Mouse (Mus musculus) megakaryocyte, embryonic 14.5 days (primary cell): ENCODE results near the gene Lrg1. TPM values are rescaled to one million over a fixed set of nuclear protein-coding genes. Genes with fewer than 3 reads are reported as not detected.
A peak's percentile ranks its signal among the peaks of the same experiment; 100 is the strongest.

Experiments used
- H3K27me3 ChIP-seq: replicated peaks from 2 replicates; pipeline ENCODE3; 2012; ENCODE audit warnings: inconsistent platforms
- H3K36me3 ChIP-seq: replicated peaks from 2 replicates; pipeline ENCODE3; 2012; ENCODE audit warnings: low read length, inconsistent platforms, mixed read lengths
- H3K4me1 ChIP-seq: 2 replicates; pipeline ENCODE4 v1.6.1; 2012; ENCODE audit warnings: inconsistent platforms
- H3K4me3 ChIP-seq: replicated peaks from 2 replicates; pipeline ENCODE3; 2012; ENCODE audit warnings: moderate library complexity, mild to moderate bottlenecking, inconsistent platforms
- H3K9me3 ChIP-seq: 2 replicates; pipeline ENCODE4 v1.6.1; 2012; ENCODE audit warnings: inconsistent platforms
- FLI1 ChIP-seq: IDR thresholded peaks from 2 replicates; pipeline ENCODE4 v1.6.1; 2012; ENCODE audit warnings: low read length, inconsistent platforms, mixed read lengths
- GATA1 ChIP-seq: IDR thresholded peaks from 3 replicates; pipeline ENCODE4 v1.6.1; 2012; ENCODE audit warnings: mixed read lengths, low read length, inconsistent platforms, borderline replicate concordance
- polyA plus RNA-seq: library from polyadenylated mRNA; stranded (reverse); fragments of >175 nt; gene quantifications from 2 replicates; pipeline ENCODE4 v1.2.3, GENCODE M21; 2012; ENCODE audit warnings: low replicate concordance; ENCODE audit not compliant: insufficient read depth

The Lrg1 gene
- 2.7 TPM in 1 of 2 replicates, not detected in the other for polyA plus RNA-seq

DNA sequence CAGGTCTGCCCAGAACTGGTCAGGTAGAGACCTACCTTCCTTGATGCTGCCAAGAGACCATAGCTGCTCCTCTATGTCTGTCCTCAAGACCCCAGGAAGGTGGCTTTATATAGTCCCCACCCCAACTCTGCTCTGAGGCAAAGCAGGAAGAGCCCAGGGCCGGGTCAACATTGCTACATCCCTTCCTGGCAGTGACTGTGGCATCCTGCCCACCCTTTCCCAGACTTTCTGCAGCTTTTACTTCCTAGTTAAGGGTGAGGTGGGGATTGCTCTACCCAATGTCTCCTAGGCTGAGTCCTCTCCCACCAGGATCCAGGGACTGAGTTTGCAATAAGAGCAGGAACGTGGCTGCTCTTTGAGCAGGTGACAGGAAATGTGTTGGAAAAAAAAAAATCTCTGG lies at the start of gene Lrg1:
Gene Lrg1, minus strand, starts transcription at position 176 of the 400 bp plus-strand sequence.
- Histone ChIP-seq H3K4me3 (peak within 1 kb of the TSS; percentile 83), H3K9me3 (peaks cover 21% of the 10 kb centered on the region), H3K4me1 (peaks cover 48% of the 10 kb centered on the region), H3K36me3 (peaks cover 43% of the 10 kb centered on the region), H3K27me3 (peaks cover 53% of the 10 kb centered on the region)
- TF ChIP-seq FLI1 (no peak), GATA1 (no peak)

DNA sequence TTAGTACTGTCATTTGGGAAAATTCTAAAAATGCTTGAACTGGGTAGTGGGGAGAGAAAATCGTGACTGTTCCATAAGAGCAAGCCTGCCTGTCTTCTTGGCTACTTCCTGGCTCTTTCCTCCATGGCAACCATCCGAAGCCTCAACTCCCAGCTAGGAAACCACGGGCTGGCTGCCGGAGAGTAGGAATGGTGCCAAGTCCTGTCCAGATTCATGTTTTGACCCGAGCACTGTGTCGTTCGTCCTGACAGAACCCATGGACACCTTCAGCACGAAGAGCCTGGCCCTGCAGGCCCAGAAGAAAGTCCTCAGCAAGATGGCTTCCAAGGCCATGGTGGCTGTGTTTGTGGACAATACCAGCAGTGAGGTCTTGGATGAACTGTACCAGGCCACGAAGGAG lies 49.7 kb upstream of the Lrg1 start:
- peaks cover 31% of the 10 kb centered on the region for H3K4me1 ChIP-seq
- H3K4me3 ChIP-seq: no peak overlapping the region
- TF ChIP-seq GATA1 (no peak), FLI1 (no peak)
- no peaks in the 10 kb centered on the region for H3K9me3 ChIP-seq
- H3K36me3 ChIP-seq: peaks cover 43% of the 10 kb centered on the region
- H3K27me3 ChIP-seq: peaks cover 5% of the 10 kb centered on the region

DNA sequence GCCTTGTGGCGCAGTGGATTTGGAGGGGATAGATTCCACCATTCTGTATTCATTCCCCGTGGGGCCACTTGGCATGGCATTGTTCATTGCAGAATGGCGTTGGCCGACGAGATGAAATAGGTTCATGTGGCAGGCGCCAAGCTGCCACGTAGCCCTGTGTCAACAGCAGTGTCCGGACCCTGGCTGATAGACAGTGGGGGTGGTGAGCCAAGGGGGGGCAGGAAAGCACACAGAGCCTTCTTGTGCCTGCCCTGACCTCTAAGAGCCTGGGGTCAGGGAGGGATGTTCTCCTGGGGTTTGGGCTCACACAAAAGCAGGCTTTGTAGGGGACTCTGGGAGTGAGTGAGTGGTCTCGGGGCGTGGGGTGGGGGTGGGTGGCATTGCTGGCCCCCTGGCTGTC lies 48.8 kb upstream of the Lrg1 start:
- TF ChIP-seq FLI1 (no peak), GATA1 (no peak)
- H3K27me3 ChIP-seq: peaks cover 5% of the 10 kb centered on the region
- H3K36me3 ChIP-seq: peaks cover 38% of the 10 kb centered on the region
- H3K4me3 ChIP-seq: no peak overlapping the region
- no peaks in the 10 kb centered on the region for H3K9me3 ChIP-seq
- peaks cover 26% of the 10 kb centered on the region for H3K4me1 ChIP-seq

DNA sequence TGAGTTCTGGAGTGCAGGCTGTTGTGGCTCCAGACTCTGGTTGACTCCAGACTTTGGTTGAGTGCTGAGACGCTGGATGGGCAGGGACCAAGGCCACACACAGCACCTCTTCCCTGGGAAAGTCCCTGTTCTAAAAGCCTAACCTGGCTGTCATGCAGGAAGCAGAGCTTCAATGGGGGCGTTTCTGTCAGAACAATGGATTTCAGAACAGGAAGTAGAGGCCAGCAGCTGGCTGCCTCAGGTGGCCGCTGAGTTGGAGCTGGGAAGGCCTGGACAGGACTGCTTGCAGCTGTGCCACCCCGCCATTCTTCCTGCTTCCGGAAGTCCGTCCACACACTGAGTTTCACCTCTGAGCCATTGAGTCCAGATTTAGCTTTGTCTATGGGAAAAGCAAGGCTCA lies 48.0 kb upstream of the Lrg1 start:
- Histone ChIP-seq H3K27me3 (peaks cover 5% of the 10 kb centered on the region), H3K4me3 (no peak overlapping the region), H3K36me3 (peaks cover 31% of the 10 kb centered on the region), H3K4me1 (peaks cover 29% of the 10 kb centered on the region), H3K9me3 (no peaks in the 10 kb centered on the region)
- TF ChIP-seq FLI1: no peak
- no peak for TF ChIP-seq GATA1

DNA sequence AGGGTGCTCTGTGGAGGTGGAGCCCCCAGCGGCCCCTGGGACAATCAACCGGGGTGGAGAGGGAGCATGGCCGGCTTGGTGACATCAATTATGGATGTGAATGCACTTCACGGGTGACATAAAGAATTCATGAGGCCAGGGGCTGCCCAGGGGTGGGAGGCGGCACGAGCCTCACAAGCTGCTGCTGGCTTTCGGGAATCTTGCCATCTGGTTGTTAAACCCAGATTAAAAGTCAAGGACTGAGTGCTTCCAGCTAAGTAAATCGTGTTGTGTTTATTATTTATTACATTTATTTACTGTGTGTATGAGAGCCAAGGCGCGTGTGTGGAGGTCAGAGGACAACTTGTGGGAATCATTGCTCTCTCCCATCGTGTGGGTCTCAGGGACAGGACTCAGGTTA lies 43.9 kb upstream of the Lrg1 start:
- Histone ChIP-seq H3K27me3 (peaks cover 5% of the 10 kb centered on the region), H3K36me3 (no peaks in the 10 kb centered on the region), H3K4me3 (no peak overlapping the region), H3K9me3 (no peaks in the 10 kb centered on the region), H3K4me1 (peaks cover 64% of the 10 kb centered on the region)
- TF ChIP-seq GATA1 (no peak), FLI1 (no peak)

DNA sequence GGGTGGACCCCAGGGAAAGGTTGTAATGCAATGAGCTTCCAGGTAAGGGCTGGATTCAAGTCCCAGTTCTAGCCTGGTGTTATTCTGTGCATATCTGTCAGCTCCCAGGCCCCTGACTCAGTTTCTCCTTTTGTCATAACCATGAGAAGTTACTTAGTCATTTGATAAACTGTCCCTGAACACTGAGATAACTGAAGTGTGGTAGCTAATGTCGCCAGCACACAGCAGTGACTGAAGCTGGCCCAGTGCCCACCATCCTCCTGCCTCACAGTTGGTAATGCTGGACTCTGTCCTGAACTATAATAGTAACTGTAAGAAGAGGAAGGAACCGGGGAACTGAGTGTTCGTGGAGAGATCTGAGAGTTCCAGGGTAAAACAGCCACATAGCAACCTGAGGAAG lies 42.7 kb upstream of the Lrg1 start:
- TF ChIP-seq GATA1 (no peak), FLI1 (no peak)
- no peak overlapping the region for H3K4me3 ChIP-seq
- H3K27me3 ChIP-seq: peaks cover 3% of the 10 kb centered on the region
- H3K4me1 ChIP-seq: peaks cover 58% of the 10 kb centered on the region
- H3K36me3 ChIP-seq: no peaks in the 10 kb centered on the region
- H3K9me3 ChIP-seq: no peaks in the 10 kb centered on the region

DNA sequence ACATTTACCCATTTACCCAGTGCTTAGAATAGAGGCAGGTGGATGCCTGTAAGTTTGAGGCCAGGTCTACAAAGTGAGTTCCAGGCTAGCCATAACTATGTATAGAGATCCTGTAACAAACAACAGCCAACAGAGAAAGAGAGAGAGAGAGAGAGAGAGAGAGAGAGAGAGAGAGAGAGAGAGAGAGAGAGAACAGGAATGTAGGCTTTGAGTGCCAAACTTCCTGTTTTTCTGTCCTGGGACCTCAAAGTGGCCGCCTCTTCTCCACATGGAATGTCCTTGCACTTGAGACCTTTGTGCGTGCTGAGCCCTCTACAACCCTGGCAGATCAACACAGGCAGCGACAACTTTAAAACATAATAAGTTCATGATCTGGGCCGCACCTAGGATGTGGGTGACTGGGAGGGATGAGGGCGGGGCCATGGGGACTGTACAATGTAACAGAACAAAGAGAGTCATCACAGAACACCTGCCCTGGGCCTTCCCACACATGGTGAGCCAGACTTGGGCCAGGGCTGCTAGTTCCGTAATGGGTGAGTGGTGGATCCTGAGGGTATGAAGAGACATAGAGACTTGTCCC lies 41.8 kb upstream of the Lrg1 start:
- Histone ChIP-seq H3K4me1 (peaks cover 64% of the 10 kb centered on the region), H3K27me3 (peaks cover 10% of the 10 kb centered on the region), H3K36me3 (no peaks in the 10 kb centered on the region), H3K4me3 (no peak overlapping the region), H3K9me3 (no peaks in the 10 kb centered on the region)
- no peak for TF ChIP-seq FLI1
- TF ChIP-seq GATA1: no peak

DNA sequence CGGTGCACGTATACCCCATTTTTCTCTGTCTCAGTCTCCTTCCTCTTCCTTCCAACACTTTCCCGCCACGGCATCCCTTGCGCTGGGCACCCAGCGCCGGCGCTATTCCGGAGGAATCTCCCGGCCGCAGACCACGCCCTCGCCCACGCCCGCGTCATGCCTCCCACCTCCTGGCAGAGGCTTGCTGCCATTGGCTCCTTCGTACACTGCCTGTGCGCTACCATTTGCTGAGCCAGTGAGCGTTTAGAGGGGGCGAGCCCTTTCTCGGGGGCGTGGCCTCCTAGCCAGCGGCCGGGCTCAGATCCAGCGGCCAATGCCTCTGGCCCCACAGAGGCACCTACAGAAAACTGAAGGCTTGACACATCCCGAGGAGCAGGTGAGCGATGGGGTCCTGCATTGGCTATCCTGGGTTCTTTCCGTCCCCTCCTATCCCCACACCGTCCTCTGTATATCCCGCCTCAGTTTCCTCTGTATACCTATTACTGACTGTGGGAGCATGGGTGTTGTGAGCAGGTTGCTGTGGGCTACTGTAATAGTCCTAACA lies 40.5 kb upstream of the Lrg1 start, which contains the start of gene Tnfaip8l1:
Gene Tnfaip8l1, plus strand, starts transcription at position 247 of the 544 bp plus-strand sequence.
- H3K36me3 ChIP-seq: no peaks in the 10 kb centered on the region
- H3K27me3 ChIP-seq: peaks cover 21% of the 10 kb centered on the region
- peak within 1 kb of the TSS; percentile 93 for H3K4me3 ChIP-seq
- H3K4me1 ChIP-seq: peaks cover 62% of the 10 kb centered on the region
- H3K9me3 ChIP-seq: no peaks in the 10 kb centered on the region
- no peak for TF ChIP-seq FLI1
- no peak for TF ChIP-seq GATA1

DNA sequence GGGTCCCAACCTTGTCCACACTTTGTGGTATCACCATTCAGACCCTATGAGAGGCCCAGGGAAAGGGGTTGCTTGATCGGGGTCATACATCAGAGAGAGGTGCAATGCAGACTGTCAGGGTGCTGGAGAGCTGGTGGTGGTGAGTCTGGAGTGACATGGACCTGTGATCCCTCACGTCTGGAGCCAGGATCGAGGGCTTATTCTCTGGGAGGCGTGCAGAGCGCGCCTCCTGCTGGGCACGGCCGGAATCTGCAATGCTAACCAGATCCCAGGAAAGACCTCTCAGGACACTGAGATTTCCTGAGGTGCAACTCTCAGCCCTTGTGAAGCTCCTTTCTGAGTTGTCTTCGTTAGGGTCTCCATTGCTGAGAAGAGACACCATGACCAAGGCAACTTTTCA lies 37.9 kb upstream of the Lrg1 start:
- no peak for TF ChIP-seq GATA1
- TF ChIP-seq FLI1: no peak
- Histone ChIP-seq H3K4me1 (peaks cover 64% of the 10 kb centered on the region), H3K27me3 (peaks cover 47% of the 10 kb centered on the region), H3K9me3 (no peaks in the 10 kb centered on the region), H3K36me3 (no peaks in the 10 kb centered on the region), H3K4me3 (peak overlapping the region; percentile 34)

DNA sequence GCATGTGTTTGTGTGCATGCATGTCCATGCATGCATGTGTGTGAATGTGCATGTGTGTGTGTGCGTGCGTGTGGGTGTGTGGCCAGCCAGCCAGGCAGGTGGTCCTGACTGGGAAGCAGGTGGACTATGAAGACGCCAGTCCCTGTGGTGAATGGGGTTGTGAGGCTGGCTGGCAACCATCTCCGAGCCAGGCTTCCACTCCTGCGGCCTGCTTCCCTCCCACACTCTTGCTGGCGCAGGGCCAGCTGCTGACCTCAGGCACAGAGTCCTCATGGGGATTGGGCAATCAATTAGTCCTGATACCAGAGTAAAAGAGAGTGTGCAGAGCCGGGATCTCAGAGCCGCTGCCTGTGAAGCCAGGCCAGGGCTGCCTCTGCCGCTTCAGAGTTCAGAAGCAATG lies 31.8 kb upstream of the Lrg1 start:
- peaks cover 59% of the 10 kb centered on the region for H3K4me1 ChIP-seq
- no peak for TF ChIP-seq FLI1
- no peak for TF ChIP-seq GATA1
- peak overlapping the region; percentile 42 for H3K4me3 ChIP-seq
- H3K9me3 ChIP-seq: no peaks in the 10 kb centered on the region
- peaks cover 73% of the 10 kb centered on the region for H3K27me3 ChIP-seq
- no peaks in the 10 kb centered on the region for H3K36me3 ChIP-seq

DNA sequence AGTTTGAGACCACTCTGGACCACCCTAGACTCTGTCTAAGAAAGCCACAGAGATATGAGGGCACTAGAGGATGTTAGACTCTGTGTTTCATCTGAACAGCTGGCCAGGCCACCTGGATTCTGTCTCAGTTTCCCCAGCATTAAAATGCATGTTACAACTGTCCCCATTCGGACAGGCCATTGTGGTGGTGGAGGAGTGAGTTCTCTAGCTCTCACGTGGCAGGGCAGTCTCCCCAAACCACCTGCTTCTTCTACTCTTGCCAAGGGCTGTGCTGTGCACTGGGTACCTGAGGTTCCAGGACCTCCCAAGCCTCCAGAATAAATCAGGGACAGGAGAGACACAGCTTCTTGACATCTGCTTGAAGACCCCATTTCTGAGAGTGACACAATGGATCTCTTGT lies 28.1 kb upstream of the Lrg1 start:
- TF ChIP-seq FLI1: no peak
- no peak for TF ChIP-seq GATA1
- peak overlapping the region; percentile 15 for H3K4me3 ChIP-seq
- H3K27me3 ChIP-seq: peaks cover 73% of the 10 kb centered on the region
- H3K9me3 ChIP-seq: no peaks in the 10 kb centered on the region
- H3K4me1 ChIP-seq: peaks cover 65% of the 10 kb centered on the region
- no peaks in the 10 kb centered on the region for H3K36me3 ChIP-seq
